Mouse (Mus musculus) gastrocnemius, postnatal 25 days (tissue): ENCODE data around the gene Fam117a. TPM values are rescaled to one million over a fixed set of nuclear protein-coding genes. Genes with fewer than 3 reads are reported as not detected.
A peak's percentile ranks its signal among the peaks of the same experiment; 100 is the strongest.

ENCODE experiments used
- DNase-seq: peaks from one replicate; pipeline ENCODE4 v3.0.0; 2022
- long read RNA-seq, 2 experiments: library from polyadenylated mRNA; stranded (forward); transcript quantifications; one replicate each; pipeline ENCODE4 v2.0.0; 2021
- total RNA-seq, 2 experiments: library from RNA; stranded (reverse); gene quantifications; 1 replicate in 1 of 2; 2 replicates in 1 of 2; pipeline ENCODE4 v1.2.3; 2021

Fam117a gene
- total RNA-seq, result 1 to 10 TPM; 4.2 to 4.5 TPM
- long read RNA-seq, experiment 1, partial matches to known transcripts, result 0 of 1 reads
- long read RNA-seq, experiment 1, other reads (novel, unspliced or antisense), result 0 of 1 reads
- long read RNA-seq, experiment 2, partial matches to known transcripts, result 0 of 1 reads
- long read RNA-seq, experiment 2, other reads (novel, unspliced or antisense), result 1 of 1 reads

DNA sequence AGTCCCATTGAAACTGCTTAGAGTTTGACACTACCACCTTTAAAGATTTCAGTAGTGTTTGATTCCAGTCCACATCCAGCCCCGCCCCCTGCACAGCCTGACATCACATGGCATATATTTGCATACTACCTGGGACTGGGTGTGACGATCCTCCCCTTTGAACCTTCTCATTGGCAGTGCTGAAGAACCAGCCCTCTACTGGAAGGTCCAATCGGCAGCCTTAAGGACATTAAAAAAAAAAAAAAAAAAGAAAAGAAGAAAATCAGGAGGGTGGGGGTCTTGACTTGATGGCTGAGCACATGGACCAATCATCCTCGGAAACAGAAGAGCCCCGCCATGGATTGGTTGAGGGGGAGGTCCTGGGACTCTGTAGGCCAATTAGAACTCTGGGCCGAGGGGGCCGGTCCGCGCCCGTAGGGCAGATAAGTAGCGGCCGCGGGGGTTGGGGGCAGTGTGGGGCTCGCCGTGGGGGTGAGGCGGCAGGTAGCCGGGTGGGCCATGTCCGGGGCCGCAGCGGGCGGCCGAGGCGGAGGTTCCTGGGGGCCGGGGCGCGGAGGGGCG lies at the start of gene Fam117a:
Gene Fam117a, plus strand, starts transcription at position 451 of the 561 bp plus-strand sequence.
- DNase-seq, result peak; percentile 90

- DNase-seq, result no peak
These were observed 44.8 kb upstream of the Fam117a start for GRCm38 (mm10) chr11:95291998-95292397.

- no peak for DNase-seq
These were observed 43.7 kb upstream of the Fam117a start for GRCm38 (mm10) chr11:95293017-95293624.

GRCm38 (mm10) chr11:95295736-95296135 lies 41.1 kb upstream of the Fam117a start:
- no peak for DNase-seq

GRCm38 (mm10) chr11:95298146-95298545 lies 38.7 kb upstream of the Fam117a start:
- no peak for DNase-seq

DNA sequence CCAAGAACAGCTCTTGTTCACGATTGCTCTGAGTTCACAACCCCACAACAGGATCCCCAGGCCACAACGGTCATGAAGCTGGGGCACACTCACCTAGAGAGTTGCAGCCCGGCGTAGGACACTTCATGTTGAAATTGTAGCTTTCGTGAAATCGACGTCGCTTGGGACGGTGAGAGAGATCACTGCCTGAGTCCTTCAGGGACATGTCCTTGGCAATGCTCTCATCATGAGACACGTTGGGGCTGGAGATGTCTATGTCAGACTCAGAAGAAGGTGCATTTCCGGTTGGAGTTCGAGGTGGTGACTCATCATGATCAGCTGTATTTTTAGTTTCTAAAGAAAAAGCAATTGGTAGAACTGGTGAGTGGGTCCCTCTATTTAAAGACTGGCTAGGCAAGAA lies 36.9 kb upstream of the Fam117a start:
- no peak for DNase-seq

DNA sequence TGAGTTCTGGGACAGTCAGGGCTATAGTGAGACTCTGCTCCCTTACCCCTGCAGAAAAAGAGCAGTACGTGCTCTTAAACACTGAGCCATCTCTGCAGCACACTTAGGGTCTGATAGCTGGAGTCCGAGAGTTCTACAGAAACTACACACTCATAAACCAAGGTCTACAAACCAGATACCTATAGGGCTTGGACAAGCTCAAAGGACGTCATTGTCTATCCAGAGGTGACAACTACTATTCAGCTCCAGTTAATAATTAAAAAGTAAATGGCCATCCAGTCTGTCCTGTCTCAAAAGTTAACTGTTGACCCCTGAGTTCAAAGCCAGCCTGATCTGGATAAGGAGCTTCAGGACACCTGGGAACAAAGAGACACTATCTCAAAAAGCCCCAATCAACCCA lies 35.0 kb upstream of the Fam117a start:
- no peak for DNase-seq

GRCm38 (mm10) chr11:95305600-95305999 lies 31.2 kb upstream of the Fam117a start:
- DNase-seq, result no peak

- no peak for DNase-seq
These were observed 29.3 kb upstream of the Fam117a start for GRCm38 (mm10) chr11:95307526-95307925.

DNA sequence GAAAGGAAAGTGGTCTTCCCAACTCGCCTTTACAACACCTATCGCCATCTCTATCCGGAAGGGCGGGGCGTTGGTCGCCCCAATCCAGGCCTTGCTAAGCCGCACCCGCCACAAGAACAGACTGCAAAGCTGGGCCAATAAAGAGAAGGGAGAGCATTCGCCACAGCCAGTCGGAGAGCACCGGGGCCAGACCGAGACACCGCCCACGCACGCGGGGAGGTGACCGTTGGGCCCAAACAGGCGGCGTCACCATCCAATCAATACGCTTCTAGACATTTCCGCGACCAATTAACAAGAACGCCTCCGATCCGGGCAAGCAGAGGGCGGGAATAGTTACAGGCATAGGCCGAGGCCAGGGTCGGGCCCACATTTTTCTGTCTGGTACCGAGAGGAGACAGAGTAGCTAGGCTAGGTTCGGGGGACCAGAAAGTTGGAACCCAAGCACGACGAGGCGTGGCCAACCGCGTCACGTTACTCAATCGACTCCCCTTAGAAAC lies 27.3 kb upstream of the Fam117a start:
- DNase-seq, result peak; percentile 99

- DNase-seq, result peak; percentile 98
These were observed 26.7 kb upstream of the Fam117a start, which contains the start of gene Kat7 for GRCm38 (mm10) chr11:95310007-95310647. Kat7 (minus strand) TSS chr11:95310246.

- DNase-seq, result no peak
These were observed 26.0 kb upstream of the Fam117a start for GRCm38 (mm10) chr11:95310648-95311424.

DNA sequence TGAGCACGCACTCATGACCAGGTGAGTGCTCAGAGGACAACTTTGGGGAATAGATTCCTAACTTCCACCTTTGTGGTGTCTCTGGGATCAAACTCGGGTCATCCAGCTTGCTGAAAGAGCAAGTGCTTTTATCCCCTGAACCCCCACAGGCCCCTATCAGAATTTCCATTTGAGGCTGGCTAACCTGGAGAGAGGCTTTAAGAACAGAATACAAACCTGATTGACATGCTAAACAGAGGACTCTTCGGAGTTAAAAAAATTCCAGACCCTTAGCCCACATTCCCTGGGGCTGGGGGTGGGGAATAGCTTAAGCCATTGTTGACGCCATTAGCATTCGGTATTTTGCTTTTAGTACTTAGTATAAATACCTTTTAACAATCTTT lies 25.4 kb upstream of the Fam117a start:
- no peak for DNase-seq

- no peak for DNase-seq
These were observed 21.4 kb upstream of the Fam117a start for GRCm38 (mm10) chr11:95315215-95315955.

DNA sequence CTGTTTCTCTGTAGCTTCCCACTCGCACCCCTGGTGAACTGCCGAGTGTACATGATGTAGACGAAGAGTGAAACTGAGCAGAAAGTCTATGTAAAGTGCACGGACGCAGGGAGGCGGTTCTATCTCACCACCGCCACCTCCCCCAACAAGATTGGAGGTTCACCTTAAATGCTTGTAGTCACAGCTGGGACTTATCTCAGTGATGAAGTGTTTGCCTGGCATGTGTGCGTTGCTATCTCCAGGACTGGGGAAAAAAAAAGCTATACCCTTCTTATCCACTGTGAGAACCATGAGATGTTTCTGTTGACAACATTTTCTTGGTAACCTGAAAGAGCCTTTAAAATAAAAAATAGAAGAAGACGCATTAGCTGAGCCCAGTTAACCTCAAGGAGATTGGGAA lies 18.7 kb upstream of the Fam117a start:
- DNase-seq, result no peak

DNA sequence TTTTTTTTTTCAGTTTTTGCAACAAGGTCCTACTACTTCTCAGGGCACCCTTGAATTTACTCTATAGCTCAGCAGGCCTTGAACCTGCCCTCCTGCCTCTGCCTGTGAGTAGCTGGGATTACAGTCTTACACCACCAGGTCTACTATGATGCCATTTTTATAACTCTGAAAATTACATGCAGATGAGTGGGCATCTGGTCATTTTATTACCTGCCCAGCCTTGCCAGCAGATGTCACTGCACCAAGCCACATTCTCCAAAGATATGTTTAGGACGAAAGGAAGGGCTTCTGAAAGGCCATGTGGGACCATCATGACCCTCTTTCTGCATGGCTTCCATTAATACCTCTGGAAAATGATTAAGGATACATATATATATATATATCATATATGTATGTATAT lies 17.3 kb upstream of the Fam117a start:
- DNase-seq, result no peak

DNA sequence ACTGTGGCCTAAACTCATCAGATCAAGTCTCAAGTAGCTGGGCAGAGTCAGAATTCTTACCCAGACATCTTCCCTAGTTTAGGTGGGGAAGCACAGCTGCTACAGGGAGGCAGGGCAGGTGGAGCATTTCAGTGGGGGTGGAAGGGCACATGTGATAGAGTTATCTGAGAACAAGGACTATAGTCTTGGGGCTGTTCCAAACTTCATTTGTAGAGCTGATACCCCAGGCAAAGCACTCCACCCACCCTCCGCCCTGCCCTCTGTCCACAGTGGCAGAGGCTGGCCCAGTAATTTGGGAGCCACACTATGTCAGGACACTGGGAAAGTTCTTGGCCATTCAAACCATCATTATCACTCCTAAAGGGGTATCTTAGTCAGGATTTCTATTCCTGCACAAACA lies 16.8 kb upstream of the Fam117a start:
- no peak for DNase-seq

GRCm38 (mm10) chr11:95324181-95324580 lies 12.6 kb upstream of the Fam117a start:
- DNase-seq, result no peak

DNA sequence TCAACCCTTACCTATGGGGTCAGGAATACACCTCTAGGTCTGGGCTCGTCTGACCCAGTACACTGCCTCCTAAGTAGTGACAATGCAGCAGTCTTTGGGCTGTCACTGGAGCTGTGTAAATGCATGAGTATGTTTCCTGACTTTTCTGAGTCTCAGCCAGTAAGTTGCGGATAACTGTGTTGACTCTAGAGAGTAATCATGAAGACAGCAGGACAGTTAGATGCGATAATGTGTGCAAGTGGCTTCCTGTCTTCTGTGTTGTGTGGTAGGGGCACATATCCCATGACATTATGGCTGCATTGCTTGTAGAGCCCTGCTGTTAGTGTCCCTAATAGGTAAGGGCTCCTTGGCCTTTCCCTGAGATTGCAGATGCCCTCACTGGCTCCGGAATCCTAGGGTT lies 11.0 kb upstream of the Fam117a start:
- no peak for DNase-seq

DNA sequence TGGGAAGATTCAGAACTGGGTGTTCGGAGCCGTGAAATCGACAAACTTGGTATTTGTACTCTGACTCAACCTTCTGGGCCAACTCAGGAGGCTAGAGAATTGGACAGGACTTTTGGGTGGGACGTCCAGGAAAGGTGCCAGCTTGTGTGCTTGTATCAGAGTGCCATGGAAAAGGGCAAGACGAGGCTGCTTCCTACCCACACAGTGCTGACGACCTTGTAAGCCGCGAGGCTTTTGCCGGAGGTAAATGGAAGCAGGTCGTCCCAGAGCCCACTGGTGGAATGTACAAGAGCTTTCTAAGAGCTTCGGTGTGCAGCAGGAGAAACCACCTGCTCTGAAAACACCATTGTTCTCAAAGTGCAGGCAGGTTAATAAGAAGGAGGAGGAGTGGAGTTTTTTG lies 10.6 kb upstream of the Fam117a start:
- DNase-seq, result no peak

DNA sequence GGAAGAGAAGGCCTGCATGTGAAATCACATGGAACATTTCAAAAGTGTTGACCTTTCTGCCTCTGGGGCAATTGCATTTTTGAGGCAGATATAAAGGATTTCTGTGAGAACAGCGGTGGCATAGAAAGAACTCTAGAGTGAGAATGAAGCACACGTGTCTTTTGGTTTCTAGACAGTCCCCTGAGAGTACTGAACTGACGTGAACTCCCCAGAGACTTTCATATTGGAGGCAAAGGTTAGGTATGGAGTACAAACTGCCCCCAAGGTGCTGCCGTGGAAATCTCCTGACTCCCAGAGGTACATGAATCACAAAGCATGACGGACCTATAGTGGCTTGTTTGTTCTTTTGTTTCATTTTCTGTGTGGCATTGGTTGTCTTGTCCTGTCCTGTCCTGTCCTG lies 8.2 kb upstream of the Fam117a start:
- no peak for DNase-seq

DNA sequence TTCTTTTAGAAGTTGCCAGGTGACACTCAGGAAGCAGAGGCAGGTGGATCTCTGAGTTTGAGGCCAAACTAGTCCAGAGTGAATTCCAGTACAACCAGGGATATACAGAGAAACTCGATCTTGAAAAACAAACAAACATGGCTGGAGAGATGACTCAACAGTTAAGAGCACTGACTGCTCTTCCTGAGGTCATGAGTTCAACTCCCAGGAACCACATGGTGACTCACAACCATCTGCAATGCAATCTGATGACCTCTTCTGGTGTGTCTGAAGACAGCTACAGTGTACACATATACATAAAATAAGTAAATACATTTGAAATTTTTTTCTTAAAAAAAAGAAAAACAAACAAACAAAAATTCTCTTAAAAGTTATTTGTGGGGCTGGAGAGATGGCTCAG lies 6.2 kb upstream of the Fam117a start:
- DNase-seq, result no peak
